Mouse (Mus musculus): ENCODE measurements around the gene A730071L15Rik.

DNA sequence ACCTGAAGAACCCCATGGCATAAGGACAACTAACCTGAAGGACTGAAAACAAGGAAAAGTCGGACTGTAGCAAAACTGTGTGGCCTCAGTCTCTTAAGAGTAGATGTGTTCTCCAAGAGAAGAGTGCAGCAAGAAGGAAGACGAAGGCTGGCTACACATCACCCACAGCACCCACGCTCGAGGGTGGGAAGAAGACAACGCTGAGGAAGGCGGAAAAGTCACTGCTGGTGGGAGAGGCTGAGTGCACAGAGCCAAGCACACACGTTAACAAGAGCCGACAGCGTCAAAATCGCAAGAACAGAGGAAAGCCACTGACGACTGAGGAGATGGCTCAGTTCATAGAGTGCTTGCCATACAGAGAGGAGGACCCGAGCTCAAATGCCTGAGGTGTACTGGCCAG, 36.1 kb upstream of the A730071L15Rik start:
- TF ChIP-seq POLR2AphosphoS5 (IDR thresholded peaks at IDR 0.05; ENCODE audit: insufficient replicate concordance, low read depth, low read length) (no peak), CTCF (IDR thresholded peaks at IDR 0.05; ENCODE audit: low read depth, low read length) (no peak), GATA1 (IDR thresholded peaks at IDR 0.05; ENCODE audit: borderline replicate concordance, low read length) (no peak), TAL1 (conservative IDR thresholded peaks at IDR 0.05; ENCODE audit: low read depth, low read length) (no peak)
